Mouse (Mus musculus) olfactory bulb, adult 2 months (tissue): ENCODE measurements around the gene Dio1.

Experiments used
- CTCF ChIP-seq: fragments of 200-500 bp; IDR thresholded peaks from 2 replicates; pipeline ENCODE4 v1.5.1; 2012; ENCODE audit warnings: low read depth, mild to moderate bottlenecking, low read length, moderate library complexity; ENCODE audit not compliant: insufficient read depth
- POLR2A ChIP-seq: fragments of 200-500 bp; IDR thresholded peaks from 2 replicates; pipeline ENCODE4 v1.6.1; 2012; ENCODE audit warnings: mild to moderate bottlenecking, low read depth, low read length, moderate library complexity; ENCODE audit not compliant: insufficient read depth

DNA sequence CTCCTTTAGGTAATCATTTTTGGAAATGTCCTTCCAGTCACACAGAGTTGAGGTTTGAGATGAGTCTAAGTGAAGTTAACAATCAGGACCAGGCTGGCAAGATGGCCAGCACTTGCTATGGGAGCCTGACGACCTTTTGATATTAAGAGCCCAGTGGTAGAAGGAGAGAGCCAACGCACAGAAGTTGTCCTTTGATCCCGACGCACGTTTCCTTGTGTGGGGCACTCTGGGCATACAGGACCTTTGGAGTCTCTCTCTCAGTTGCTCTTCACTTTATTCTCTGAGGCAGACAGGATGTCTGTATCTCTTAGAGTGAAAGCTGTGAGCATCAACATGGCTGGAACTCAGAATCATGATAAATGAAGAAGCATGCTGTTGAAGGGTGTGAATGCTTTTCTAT, 30.5 kb upstream of the Dio1 start:
- TF ChIP-seq CTCF (no peak), POLR2A (no peak)
